Mouse (Mus musculus) C2C12 (cell line): ENCODE results near the gene Insc. TPM values are rescaled to one million over a fixed set of nuclear protein-coding genes. Genes with fewer than 3 reads are reported as not detected.
"Not testable (repeated sequence)": the region's sequence is repeated elsewhere in the genome, so short reads cannot be mapped to it uniquely, and the experiment has no call there.

ENCODE experiments used
- H3K27me3 ChIP-seq: one replicate; pipeline ENCODE4 v1.6.1; 2011; ENCODE audit not compliant: control insufficient read depth, insufficient read depth, insufficient read length
- H3K36me3 ChIP-seq: one replicate; pipeline ENCODE4 v1.6.1; 2011; ENCODE audit not compliant: control insufficient read depth, insufficient read depth
- H3K4me3 ChIP-seq: one replicate; pipeline ENCODE4 v1.5.1; 2011; ENCODE audit warnings: mild to moderate bottlenecking, control low read depth; ENCODE audit not compliant: poor library complexity, insufficient read depth, severe bottlenecking
- H3K79me2 ChIP-seq: one replicate; pipeline ENCODE4 v1.6.1; 2011; ENCODE audit not compliant: control insufficient read depth, insufficient read depth
- H3K79me3 ChIP-seq: one replicate; pipeline ENCODE4 v1.6.1; 2011; ENCODE audit warnings: low read depth, control low read depth
- H3ac ChIP-seq: one replicate; pipeline ENCODE3; 2011; ENCODE audit warnings: low read depth; ENCODE audit not compliant: control insufficient read depth, insufficient read length
- CEBPB ChIP-seq: IDR thresholded peaks from one replicate; pipeline ENCODE4 v1.6.1; 2011; ENCODE audit warnings: low read depth, mild to moderate bottlenecking, control low read depth, moderate library complexity
- CTCF ChIP-seq: IDR thresholded peaks from one replicate; pipeline ENCODE4 v1.5.1; 2011; ENCODE audit not compliant: control insufficient read depth, insufficient read depth, insufficient read length
- FOSL1 ChIP-seq: IDR thresholded peaks from one replicate; pipeline ENCODE4 v1.8.0; 2011; ENCODE audit warnings: mild to moderate bottlenecking, low read length; ENCODE audit not compliant: poor library complexity, insufficient read depth, severe bottlenecking
- MAX ChIP-seq: IDR thresholded peaks from one replicate; pipeline ENCODE4 v1.6.1; 2011; ENCODE audit warnings: mild to moderate bottlenecking, control low read depth
- MYOD1 ChIP-seq: IDR thresholded peaks from one replicate; pipeline ENCODE4 v1.6.1; 2011; ENCODE audit warnings: low read depth; ENCODE audit not compliant: control insufficient read depth, insufficient read length
- MYOG ChIP-seq: IDR thresholded peaks from one replicate; pipeline ENCODE4 v1.6.1; 2011; ENCODE audit not compliant: control insufficient read depth, insufficient read length; ENCODE audit errors: extremely low read depth
- USF1 ChIP-seq: IDR thresholded peaks from one replicate; pipeline ENCODE4 v1.6.1; 2011; ENCODE audit warnings: low read depth, mild to moderate bottlenecking, control low read depth, moderate library complexity
- polyA plus RNA-seq: library from polyadenylated mRNA; unstranded; fragments of >200 nt; fragmentation: generic; extraction: Trizol; gene quantifications from one replicate; pipeline ENCODE4 v1.2.1, GENCODE M21; 2012; ENCODE audit warnings: missing spikeins

The Insc gene
- polyA plus RNA-seq, 1 experiment, result 0.41 TPM

- no peak within 1 kb of the TSS for H3ac ChIP-seq
- H3K4me3 ChIP-seq, result no peak within 1 kb of the TSS
- TF ChIP-seq MYOG (no peak), USF1 (no peak), FOSL1 (no peak), CTCF (no peak), CEBPB (no peak), MYOD1 (no peak), MAX (no peak)
- no peaks in the 10 kb centered on the region for H3K79me2 ChIP-seq
- no peaks in the 10 kb centered on the region for H3K36me3 ChIP-seq
- H3K27me3 ChIP-seq, result no peaks in the 10 kb centered on the region
- H3K79me3 ChIP-seq, result no peaks in the 10 kb centered on the region
These were observed 25.2 kb upstream of the Insc start, which contains the start of gene Calcb for GRCm38 (mm10) chr7:114718300-114718699. Gene Calcb (plus strand): TSS chr7:114718643.

GRCm38 (mm10) chr7:114719381-114720131 lies 23.9 kb upstream of the Insc start:
- no peaks in the 10 kb centered on the region for H3K36me3 ChIP-seq
- no peak overlapping the region for H3K4me3 ChIP-seq
- no peaks in the 10 kb centered on the region for H3K79me2 ChIP-seq
- TF ChIP-seq USF1, result no peak
- TF ChIP-seq CTCF, result peak; percentile 57
- H3ac ChIP-seq, result no peak overlapping the region
- no peaks in the 10 kb centered on the region for H3K27me3 ChIP-seq
- H3K79me3 ChIP-seq, result no peaks in the 10 kb centered on the region

GRCm38 (mm10) chr7:114729696-114730095 lies 13.8 kb upstream of the Insc start:
- not testable (repeated sequence) for H3K4me3 ChIP-seq, H3ac ChIP-seq, H3K27me3 ChIP-seq, H3K36me3 ChIP-seq, H3K79me2 ChIP-seq, H3K79me3 ChIP-seq

GRCm38 (mm10) chr7:114731175-114731574 lies 12.3 kb upstream of the Insc start:
- TF ChIP-seq FOSL1 (no peak), MYOG (no peak), CTCF (no peak), USF1 (no peak), MYOD1 (no peak), MAX (no peak), CEBPB (no peak)
- Histone ChIP-seq H3K79me3 (no peaks in the 10 kb centered on the region), H3ac (no peak overlapping the region), H3K4me3 (no peak overlapping the region), H3K79me2 (no peaks in the 10 kb centered on the region), H3K27me3 (no peaks in the 10 kb centered on the region), H3K36me3 (no peaks in the 10 kb centered on the region)

GRCm38 (mm10) chr7:114731700-114732099 lies 11.8 kb upstream of the Insc start:
- H3K79me3 ChIP-seq, H3K27me3 ChIP-seq, H3ac ChIP-seq, H3K4me3 ChIP-seq, H3K36me3 ChIP-seq, H3K79me2 ChIP-seq: not testable (repeated sequence)

- Histone ChIP-seq H3K4me3 (no peak overlapping the region), H3K27me3 (no peaks in the 10 kb centered on the region), H3ac (no peak overlapping the region), H3K79me2 (no peaks in the 10 kb centered on the region), H3K79me3 (no peaks in the 10 kb centered on the region), H3K36me3 (no peaks in the 10 kb centered on the region)
- no peak for TF ChIP-seq CTCF
- no peak for TF ChIP-seq CEBPB
- no peak for TF ChIP-seq MYOD1
These were observed 7.2 kb upstream of the Insc start for GRCm38 (mm10) chr7:114736256-114736655.

GRCm38 (mm10) chr7:114738166-114738565 lies 5.3 kb upstream of the Insc start:
- H3K4me3 ChIP-seq, result no peak overlapping the region
- H3K79me2 ChIP-seq, result no peaks in the 10 kb centered on the region
- H3K36me3 ChIP-seq, result no peaks in the 10 kb centered on the region
- no peak for TF ChIP-seq CEBPB
- no peak for TF ChIP-seq MAX
- TF ChIP-seq USF1, result no peak
- TF ChIP-seq MYOD1, result no peak
- TF ChIP-seq MYOG, result no peak
- TF ChIP-seq CTCF, result no peak
- no peak for TF ChIP-seq FOSL1
- H3K79me3 ChIP-seq, result no peaks in the 10 kb centered on the region
- H3ac ChIP-seq, result no peak overlapping the region
- no peaks in the 10 kb centered on the region for H3K27me3 ChIP-seq
